Mouse (Mus musculus) mesoderm, embryonic 11.5 days (tissue): ENCODE results near the gene Hpcal1.

Experiments
- DNase-seq: peaks from one replicate; pipeline ENCODE4 v3.0.0-alpha.2; 2012; ENCODE audit warnings: low read depth, low spot score

Hpcal1 gene

DNA sequence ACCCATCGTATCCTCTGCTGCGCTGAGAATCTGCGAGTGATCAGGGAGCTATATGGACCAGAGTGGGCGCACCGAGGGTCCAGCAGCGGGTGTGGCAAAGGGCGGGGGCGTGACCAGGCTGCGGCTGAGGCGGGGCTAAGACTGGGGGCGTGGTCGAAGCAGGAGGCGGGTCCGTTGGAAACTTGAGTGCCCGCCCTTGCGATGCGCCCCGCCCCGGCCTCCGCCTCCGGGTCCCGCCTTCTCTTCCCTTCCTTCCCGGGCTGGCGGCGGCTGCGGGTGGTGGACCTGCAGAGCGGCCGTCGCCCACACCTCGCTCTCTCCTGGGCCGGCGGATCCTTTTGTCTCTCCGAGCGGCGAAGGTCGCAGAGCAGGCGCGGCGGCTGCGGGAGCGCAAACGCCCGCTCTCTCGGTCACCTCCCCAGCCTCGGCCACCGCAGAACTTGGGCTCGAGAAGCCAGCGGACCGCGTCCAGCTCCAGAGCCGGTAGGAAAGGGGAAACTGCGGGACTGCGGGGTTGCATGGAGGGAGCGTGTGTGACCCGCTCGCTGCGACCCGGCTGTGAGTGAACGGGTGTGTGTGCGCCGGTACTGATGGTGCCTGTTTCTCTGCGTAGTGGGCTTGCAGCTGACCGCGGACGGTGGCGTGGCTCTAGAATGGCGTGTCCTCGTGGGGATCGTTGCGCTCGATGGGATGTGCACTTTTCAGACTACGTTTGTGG is at the start of gene Hpcal1:
Hpcal1 (plus strand) TSS at position 293 of the 718 bp plus-strand sequence.
- DNase-seq, result peak; percentile 93

DNA sequence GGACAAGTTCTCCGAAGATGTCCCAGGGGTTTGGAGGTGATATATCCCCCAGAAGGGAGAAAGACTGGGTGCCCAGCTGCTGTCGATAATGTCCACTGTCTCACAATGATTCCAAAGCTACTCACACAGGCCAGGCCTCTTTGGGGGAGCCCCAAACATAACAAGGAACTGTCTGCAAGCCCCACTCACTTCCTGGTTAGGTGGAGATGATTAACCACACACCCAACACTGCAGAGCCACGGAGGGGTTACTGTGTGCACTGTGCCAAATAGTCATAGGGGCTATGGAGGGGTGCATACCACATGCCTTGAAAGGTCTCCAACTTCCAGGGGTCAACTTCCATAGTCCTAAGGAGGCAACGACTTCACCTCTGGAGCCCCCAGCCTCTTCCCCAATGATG is 49.4 kb upstream of the Hpcal1 start:
- DNase-seq, result no peak

DNA sequence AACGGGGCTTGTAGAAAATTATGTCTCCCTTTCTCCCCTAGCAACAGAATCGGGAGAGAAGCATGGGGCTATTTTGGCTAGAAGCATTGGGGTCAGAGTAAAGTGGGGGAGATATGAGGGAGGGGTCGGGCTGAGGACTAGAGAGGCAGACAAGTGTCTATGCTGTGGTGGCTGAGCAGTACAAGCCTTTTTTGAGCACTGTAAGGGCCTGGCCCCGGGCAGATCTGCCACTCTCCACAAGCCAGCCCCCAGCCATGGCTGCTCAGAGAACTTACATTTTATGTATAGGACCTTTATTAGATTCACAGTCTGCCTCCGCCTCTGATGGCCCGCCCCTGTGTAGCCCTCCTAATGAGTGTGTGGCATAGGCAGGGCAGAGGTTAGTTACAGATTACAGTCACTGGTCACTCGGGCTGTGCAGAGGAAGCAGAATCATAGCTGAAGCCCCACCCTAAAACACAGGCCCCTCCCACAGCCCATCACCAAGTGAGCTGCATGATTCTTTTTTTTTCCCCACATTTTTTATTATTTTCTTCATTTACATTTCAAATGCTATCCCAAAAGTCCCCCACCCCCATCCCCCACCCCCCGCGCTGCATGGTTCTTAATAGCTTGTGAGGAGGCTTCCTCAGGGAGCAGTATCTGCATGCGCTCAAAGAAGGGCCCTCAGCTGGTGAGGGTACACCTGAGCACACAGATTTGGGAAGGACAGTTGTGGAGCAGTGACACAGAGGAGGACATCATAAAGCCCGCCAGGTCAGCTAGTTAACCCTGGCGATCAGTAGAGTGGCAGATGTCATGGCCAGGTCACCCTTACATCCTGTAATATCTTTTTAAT is 46.1 kb upstream of the Hpcal1 start:
- DNase-seq, result no peak

DNA sequence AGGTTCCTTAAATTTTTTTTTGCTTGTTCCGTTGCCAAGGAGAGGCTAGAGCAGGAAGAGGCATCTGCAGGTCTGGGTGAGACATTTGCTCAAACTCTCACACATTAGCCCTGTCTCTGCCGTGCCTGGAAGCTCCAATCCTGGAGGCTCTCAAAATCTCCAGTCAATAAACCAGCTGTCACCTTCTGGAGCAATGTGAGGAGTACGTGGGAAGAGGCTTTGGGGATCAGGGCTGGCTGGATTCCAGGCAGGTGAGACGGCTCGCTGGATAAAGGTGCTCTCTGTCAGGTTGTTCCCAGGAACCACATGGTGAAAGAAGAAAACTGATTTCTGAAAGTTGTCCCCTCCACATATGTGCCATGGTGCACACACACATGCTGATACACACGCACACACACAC is 44.2 kb upstream of the Hpcal1 start:
- DNase-seq, result no peak

- DNase-seq, result no peak
Observed at GRCm38 (mm10) chr12:17651223-17652095, 39.2 kb upstream of the Hpcal1 start.

DNA sequence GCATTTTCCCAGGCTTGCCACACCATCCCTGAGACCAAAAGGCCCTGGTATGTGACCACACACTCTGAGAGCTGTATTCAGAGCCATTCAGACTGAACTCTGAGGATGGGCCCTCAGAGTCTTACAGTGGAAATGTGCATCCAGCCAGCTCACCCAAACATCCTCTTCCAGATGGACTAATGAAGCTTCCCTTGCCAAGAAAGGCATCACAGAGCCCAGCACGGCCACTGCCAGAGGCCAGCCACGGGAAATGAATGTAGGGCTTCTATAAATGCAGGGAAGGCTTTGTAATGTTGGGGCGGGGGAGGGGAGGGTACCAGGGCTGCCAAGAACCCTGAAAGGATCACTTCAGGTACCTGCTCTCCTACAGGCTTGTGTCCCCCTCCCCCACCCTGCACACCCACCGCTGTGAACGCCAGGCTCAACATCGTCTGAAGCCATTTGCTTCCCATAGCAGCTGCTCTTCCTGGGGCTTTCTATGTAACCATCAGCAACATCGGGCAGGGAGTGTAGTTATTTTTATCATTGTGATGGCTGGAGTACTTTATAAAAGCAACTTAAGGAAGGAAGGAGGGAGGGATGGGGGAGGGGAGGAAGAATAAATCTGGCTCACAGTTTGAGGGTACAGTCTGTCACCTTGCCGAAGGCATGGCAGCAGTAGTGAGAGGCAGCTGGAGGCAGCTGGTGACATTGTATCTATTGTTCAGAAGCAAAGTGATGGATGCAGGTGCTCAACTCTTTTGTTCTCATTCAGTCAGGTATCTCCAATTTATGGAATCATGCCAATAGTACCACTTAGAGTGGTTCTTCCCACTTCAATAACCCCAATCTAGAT is 38.2 kb upstream of the Hpcal1 start:
- no peak for DNase-seq

GRCm38 (mm10) chr12:17653051-17653783 is 37.4 kb upstream of the Hpcal1 start:
- DNase-seq, result no peak

GRCm38 (mm10) chr12:17657561-17658195 is 33.0 kb upstream of the Hpcal1 start:
- DNase-seq, result no peak

- DNase-seq, result no peak
Observed at GRCm38 (mm10) chr12:17658521-17658920, 32.1 kb upstream of the Hpcal1 start.

DNA sequence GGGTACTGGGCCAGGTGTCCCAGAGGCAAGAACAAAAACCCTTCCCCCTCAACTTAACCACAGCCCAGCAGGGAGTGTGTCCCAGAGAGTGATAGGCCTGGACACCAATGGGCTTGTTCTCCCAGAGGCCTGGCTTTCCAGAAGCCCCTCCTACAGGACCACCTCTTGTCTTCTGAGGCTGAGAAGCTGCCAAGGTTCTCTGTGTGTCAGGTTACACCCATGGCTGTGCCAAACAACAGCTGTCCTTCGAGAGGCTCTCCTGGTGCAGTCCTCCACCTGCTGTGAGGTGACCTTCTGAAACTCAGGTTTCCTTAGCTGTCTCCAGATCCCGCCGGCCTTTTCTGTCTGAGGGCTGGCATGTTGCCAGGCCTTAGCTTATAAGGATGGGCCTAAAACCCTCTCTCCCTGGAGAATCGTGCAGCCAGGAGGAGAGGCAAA is 29.2 kb upstream of the Hpcal1 start:
- peak; percentile 34 for DNase-seq

- DNase-seq, result no peak
Observed at GRCm38 (mm10) chr12:17663991-17664635, 26.5 kb upstream of the Hpcal1 start.

- no peak for DNase-seq
Observed at GRCm38 (mm10) chr12:17665906-17666326, 24.7 kb upstream of the Hpcal1 start.

DNA sequence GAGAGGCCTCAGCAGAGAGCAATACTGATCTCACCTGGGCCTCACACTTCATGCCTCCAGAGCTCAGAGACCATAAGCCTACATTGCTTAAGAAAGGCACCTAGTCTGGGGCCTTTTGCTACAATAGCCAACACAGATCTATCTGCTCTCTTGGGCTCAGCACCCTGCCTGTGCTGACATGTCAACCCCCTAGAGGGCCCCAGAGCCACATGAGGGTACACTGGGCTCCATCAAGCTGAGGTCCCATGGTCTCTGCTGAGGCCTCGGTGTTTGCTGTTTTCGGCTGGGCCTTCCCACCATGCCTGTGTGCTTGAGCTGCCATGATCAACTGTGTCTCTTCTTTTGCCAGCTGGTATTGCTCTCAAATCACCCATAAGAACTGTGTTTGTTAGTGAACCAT is 24.0 kb upstream of the Hpcal1 start:
- no peak for DNase-seq

GRCm38 (mm10) chr12:17673729-17674128 is 16.9 kb upstream of the Hpcal1 start:
- no peak for DNase-seq

- no peak for DNase-seq
Observed at GRCm38 (mm10) chr12:17674182-17674812, 16.4 kb upstream of the Hpcal1 start.

DNA sequence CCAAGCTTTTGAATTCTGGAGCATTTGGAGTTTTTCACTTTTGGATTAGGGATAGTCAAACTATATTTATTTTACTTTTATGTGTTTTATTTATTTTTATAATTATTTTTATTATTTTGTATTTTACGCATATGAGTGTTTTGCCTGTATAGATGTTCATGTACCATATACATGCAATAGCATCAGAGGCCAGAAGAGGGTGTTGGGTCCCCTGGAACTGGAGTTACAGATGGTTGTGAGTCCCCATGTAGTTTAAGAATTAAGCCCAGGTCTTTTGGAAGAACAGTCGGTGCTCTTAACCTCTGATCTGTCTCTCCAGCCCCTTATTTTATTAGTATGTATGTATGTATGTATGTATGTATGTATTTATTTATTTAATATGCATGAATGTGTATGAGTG is 12.9 kb upstream of the Hpcal1 start:
- no peak for DNase-seq

DNA sequence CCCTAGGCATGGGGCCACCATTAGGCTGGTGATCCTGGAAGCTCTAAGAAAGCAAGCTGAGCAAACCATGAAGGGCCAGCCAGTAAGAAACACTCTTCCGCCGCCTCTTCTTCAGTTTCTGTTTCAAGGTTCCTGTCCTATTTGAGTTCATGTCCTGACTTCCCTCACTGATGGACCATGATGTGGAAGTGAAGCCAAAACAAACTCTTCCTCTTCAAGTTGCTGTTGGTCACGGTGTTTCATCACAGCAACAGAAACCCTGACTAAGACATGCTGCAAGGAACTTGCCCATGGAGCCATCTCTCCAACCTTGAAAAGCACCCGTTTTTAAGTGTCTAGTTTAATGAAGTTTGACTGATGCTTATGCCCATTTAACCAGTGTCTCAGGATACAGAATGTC is 11.1 kb upstream of the Hpcal1 start:
- DNase-seq, result no peak

GRCm38 (mm10) chr12:17682161-17682560 is 8.5 kb upstream of the Hpcal1 start:
- DNase-seq, result no peak

DNA sequence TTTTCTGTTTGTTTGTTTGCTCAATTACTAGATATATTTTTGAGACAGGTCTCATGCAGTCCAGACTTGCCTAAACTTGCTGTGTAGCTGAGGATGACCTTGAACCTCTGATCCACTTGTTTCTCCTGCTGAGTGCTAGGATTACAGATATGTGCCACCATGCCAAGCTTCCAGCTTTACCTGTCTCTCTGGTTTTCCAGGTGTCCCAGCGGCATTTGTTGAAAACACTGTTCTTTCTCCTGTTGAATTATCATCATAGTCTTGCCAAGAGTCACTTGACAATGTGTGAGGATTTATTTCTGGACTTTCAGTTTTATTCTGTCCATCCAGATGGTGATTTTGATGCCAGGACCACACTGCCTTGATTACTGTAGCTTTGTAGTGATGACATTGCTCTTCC is 6.3 kb upstream of the Hpcal1 start:
- no peak for DNase-seq
